Mouse (Mus musculus) G1E (cell line): ENCODE measurements around the gene Olfr652.

Experiments used
- CTCF ChIP-seq: IDR thresholded peaks from 2 replicates; pipeline ENCODE4 v1.5.1; 2012; ENCODE audit warnings: low read depth, low read length, inconsistent platforms, mixed read lengths
- POLR2AphosphoS5 ChIP-seq: IDR thresholded peaks from 2 replicates; pipeline ENCODE4 v1.6.1; 2012; ENCODE audit warnings: low read depth, low read length, inconsistent platforms; ENCODE audit not compliant: insufficient replicate concordance
- TAL1 ChIP-seq: conservative IDR thresholded peaks from 2 replicates; pipeline ENCODE4 v1.6.1; 2012; ENCODE audit warnings: low read depth, low read length, inconsistent platforms, mixed read lengths

- TF ChIP-seq CTCF (no peak), TAL1 (no peak), POLR2AphosphoS5 (no peak)
These were observed 10.9 kb upstream of the Olfr652 start, which contains the start of gene Olfr651 for GRCm38 (mm10) chr7:104549833-104550232.
